Mouse (Mus musculus): ENCODE results near the gene Klk1b9. TPM values are rescaled to one million over a fixed set of nuclear protein-coding genes. Genes with fewer than 3 reads are reported as not detected.
"Not testable (repeated sequence)": the region's sequence is repeated elsewhere in the genome, so short reads cannot be mapped to it uniquely, and the experiment has no call there.

Klk1b9 gene
- polyA plus RNA-seq (2012; rRNA removed) = 0.13 and 0.25 TPM in 2 replicates

- H3K4me3 ChIP-seq (replicated peaks; ENCODE audit: insufficient read depth, low read depth, low read length); H3K27ac ChIP-seq (ENCODE audit: insufficient read depth, low read length); DNase-seq; H3K4me1 ChIP-seq (ENCODE audit: control insufficient read depth, insufficient read depth, low read length); H3K27me3 ChIP-seq (ENCODE audit: control insufficient read depth, insufficient read depth, low read length): not testable (repeated sequence)
- WGBS = 69% methylated on average over 1 of the region's 1 CpGs
These were observed at the start of gene Klk1b9 for GRCm38 (mm10) chr7:43975761-43976160. Gene Klk1b9, plus strand, starts transcription at chr7:43976061.

GRCm38 (mm10) chr7:43928521-43928920, 47.3 kb upstream of the Klk1b9 start:
- no peaks in the 10 kb centered on the region for H3K4me1 ChIP-seq (ENCODE audit: control insufficient read depth, insufficient read depth, low read length)
- peak; percentile 25; the same call in 1 of the 2 replicates for TF ChIP-seq CTCF (IDR thresholded peaks at IDR 0.05; ENCODE audit: borderline replicate concordance, insufficient read depth, low read depth, low read length)
- TF ChIP-seq POLR2A (IDR thresholded peaks at IDR 0.05; ENCODE audit: borderline replicate concordance, insufficient read depth, low read length) = no peak
- no peak for DNase-seq
- WGBS = 47% methylated on average over 4 of the region's 4 CpGs
- no peak overlapping the region for H3K4me3 ChIP-seq (replicated peaks; ENCODE audit: insufficient read depth, low read depth, low read length)
- no peaks in the 10 kb centered on the region for H3K27me3 ChIP-seq (ENCODE audit: control insufficient read depth, insufficient read depth, low read length)
- no peak overlapping the region for H3K27ac ChIP-seq (ENCODE audit: insufficient read depth, low read length)

- TF ChIP-seq CTCF (IDR thresholded peaks at IDR 0.05; ENCODE audit: borderline replicate concordance, insufficient read depth, low read depth, low read length) (no peak), POLR2A (IDR thresholded peaks at IDR 0.05; ENCODE audit: borderline replicate concordance, insufficient read depth, low read length) (no peak)
- Histone ChIP-seq H3K27me3 (ENCODE audit: control insufficient read depth, insufficient read depth, low read length) (no peaks in the 10 kb centered on the region), H3K4me3 (replicated peaks; ENCODE audit: insufficient read depth, low read depth, low read length) (no peak overlapping the region), H3K4me1 (ENCODE audit: control insufficient read depth, insufficient read depth, low read length) (no peaks in the 10 kb centered on the region), H3K27ac (ENCODE audit: insufficient read depth, low read length) (no peak overlapping the region)
- WGBS = 66% methylated on average over 4 of the region's 4 CpGs
- DNase-seq = no peak
These were observed 43.5 kb upstream of the Klk1b9 start for GRCm38 (mm10) chr7:43932337-43932736.

GRCm38 (mm10) chr7:43933440-43933839, 42.4 kb upstream of the Klk1b9 start, which contains the start of gene Klk15:
Gene Klk15, plus strand, starts transcription at chr7:43933740.
- TF ChIP-seq CTCF (IDR thresholded peaks at IDR 0.05; ENCODE audit: borderline replicate concordance, insufficient read depth, low read depth, low read length) (no peak), POLR2A (IDR thresholded peaks at IDR 0.05; ENCODE audit: borderline replicate concordance, insufficient read depth, low read length) (no peak)
- Histone ChIP-seq H3K4me3 (replicated peaks; ENCODE audit: insufficient read depth, low read depth, low read length) (no peak within 1 kb of the TSS), H3K27ac (ENCODE audit: insufficient read depth, low read length) (no peak within 1 kb of the TSS), H3K4me1 (ENCODE audit: control insufficient read depth, insufficient read depth, low read length) (no peaks in the 10 kb centered on the region), H3K27me3 (ENCODE audit: control insufficient read depth, insufficient read depth, low read length) (no peaks in the 10 kb centered on the region)
- 78% methylated on average over 3 of the region's 3 CpGs for WGBS
- no peak for DNase-seq

GRCm38 (mm10) chr7:43934747-43935146, 41.1 kb upstream of the Klk1b9 start:
- DNase-seq = no peak
- TF ChIP-seq CTCF (IDR thresholded peaks at IDR 0.05; ENCODE audit: borderline replicate concordance, insufficient read depth, low read depth, low read length) (no peak), POLR2A (IDR thresholded peaks at IDR 0.05; ENCODE audit: borderline replicate concordance, insufficient read depth, low read length) (no peak)
- Histone ChIP-seq H3K27ac (ENCODE audit: insufficient read depth, low read length) (no peak overlapping the region), H3K4me3 (replicated peaks; ENCODE audit: insufficient read depth, low read depth, low read length) (no peak overlapping the region), H3K4me1 (ENCODE audit: control insufficient read depth, insufficient read depth, low read length) (no peaks in the 10 kb centered on the region), H3K27me3 (ENCODE audit: control insufficient read depth, insufficient read depth, low read length) (no peaks in the 10 kb centered on the region)
- 56% methylated on average over 3 of the region's 3 CpGs for WGBS

- H3K4me1 ChIP-seq (ENCODE audit: control insufficient read depth, insufficient read depth, low read length) = no peaks in the 10 kb centered on the region
These were observed 39.3 kb upstream of the Klk1b9 start for GRCm38 (mm10) chr7:43936551-43936950.

GRCm38 (mm10) chr7:43942293-43942692, 33.6 kb upstream of the Klk1b9 start:
- DNase-seq; H3K4me3 ChIP-seq (replicated peaks; ENCODE audit: insufficient read depth, low read depth, low read length); H3K27me3 ChIP-seq (ENCODE audit: control insufficient read depth, insufficient read depth, low read length); H3K27ac ChIP-seq (ENCODE audit: insufficient read depth, low read length); H3K4me1 ChIP-seq (ENCODE audit: control insufficient read depth, insufficient read depth, low read length): not testable (repeated sequence)
- WGBS = 46% methylated on average over 3 of the region's 3 CpGs

More at GRCm38 (mm10) chr7:43936551-43936950, 39.3 kb upstream of the Klk1b9 start:
- no peak for DNase-seq
- Histone ChIP-seq H3K4me3 (replicated peaks; ENCODE audit: insufficient read depth, low read depth, low read length) (no peak overlapping the region), H3K27me3 (ENCODE audit: control insufficient read depth, insufficient read depth, low read length) (no peaks in the 10 kb centered on the region), H3K27ac (ENCODE audit: insufficient read depth, low read length) (no peak overlapping the region)
- TF ChIP-seq POLR2A (IDR thresholded peaks at IDR 0.05; ENCODE audit: borderline replicate concordance, insufficient read depth, low read length) (no peak), CTCF (IDR thresholded peaks at IDR 0.05; ENCODE audit: borderline replicate concordance, insufficient read depth, low read depth, low read length) (no peak)
- 87% methylated on average over 14 of the region's 14 CpGs for WGBS

- WGBS = 56% methylated on average over 3 of the region's 3 CpGs
- no peak for TF ChIP-seq CTCF (IDR thresholded peaks at IDR 0.05; ENCODE audit: borderline replicate concordance, insufficient read depth, low read depth, low read length)
- no peak for TF ChIP-seq POLR2A (IDR thresholded peaks at IDR 0.05; ENCODE audit: borderline replicate concordance, insufficient read depth, low read length)
- Histone ChIP-seq H3K27me3 (ENCODE audit: control insufficient read depth, insufficient read depth, low read length) (no peaks in the 10 kb centered on the region), H3K27ac (ENCODE audit: insufficient read depth, low read length) (no peak overlapping the region), H3K4me3 (replicated peaks; ENCODE audit: insufficient read depth, low read depth, low read length) (no peak overlapping the region), H3K4me1 (ENCODE audit: control insufficient read depth, insufficient read depth, low read length) (no peaks in the 10 kb centered on the region; the same call in 1 of the 2 replicates)
- DNase-seq = no peak
These were observed 31.1 kb upstream of the Klk1b9 start for GRCm38 (mm10) chr7:43944727-43945264.
